Comparison of ENCODE assay signal across 8 mouse cellular contexts in genomic region chr3:110142314-110143205, GRCm38 (mm10). TPM values are rescaled to one million over a fixed set of nuclear protein-coding genes. Genes with fewer than 3 reads are reported as not detected.
DNase-seq lines count a peak whose midpoint lies in the region; ATAC-seq and TF ChIP-seq lines count a peak whose summit lies in the region.

No protein-coding gene starts in this region.

- peak; percentile 49 for DNase-seq in lung, embryonic 14.5 days
- no peak for DNase-seq in lung, postnatal 25 days (ENCODE audit: low spot score)
- DNase-seq in cerebellum, adult 18-20 months, result peak; percentile 36 to 59
- peak; percentile 42 for DNase-seq in forebrain, embryonic 14.5 days (ENCODE audit: low spot score)
- DNase-seq in liver, postnatal 0 days, result peak; percentile 14
- DNase-seq in right cerebral cortex, postnatal 36 days (ENCODE audit: low spot score in 2 of 2), result peak; percentile 12 to 24

- H3K36me3 ChIP-seq in lung, embryonic 14.5 days (ENCODE audit: insufficient read depth), result no peaks in the 10 kb centered on the region
- H3K36me3 ChIP-seq in forebrain, embryonic 14.5 days (ENCODE audit: control insufficient read depth, insufficient read depth, low read length), result no peaks in the 10 kb centered on the region
- H3K36me3 ChIP-seq in intestine, embryonic 15.5 days, result no peaks in the 10 kb centered on the region
- no peaks in the 10 kb centered on the region for H3K36me3 ChIP-seq in liver, postnatal 0 days (replicated peaks; ENCODE audit: insufficient read depth, low read length)

- peak overlapping the region; percentile 57 for H3K9ac ChIP-seq in lung, embryonic 14.5 days
- peak overlapping the region; percentile 74 for H3K9ac ChIP-seq in forebrain, embryonic 14.5 days (ENCODE audit: low read length)
- peak overlapping the region; percentile 56 for H3K9ac ChIP-seq in intestine, embryonic 15.5 days
- no peak overlapping the region for H3K9ac ChIP-seq in liver, postnatal 0 days (replicated peaks)

- TF ChIP-seq EP300 in liver, postnatal 0 days (IDR thresholded peaks at IDR 0.05; ENCODE audit: low read depth), result no peak

- H3K4me3 ChIP-seq in lung, embryonic 14.5 days (ENCODE audit: low read depth, low read length), result peak overlapping the region; percentile 54
- peak overlapping the region; percentile 67 for H3K4me3 ChIP-seq in forebrain, embryonic 14.5 days (ENCODE audit: low read depth, low read length)
- peak overlapping the region; percentile 62 for H3K4me3 ChIP-seq in intestine, embryonic 15.5 days (replicated peaks)
- peak overlapping the region; percentile 46 for H3K4me3 ChIP-seq in liver, postnatal 0 days (ENCODE audit: low read depth, low read length)

- peaks cover 13% of the 10 kb centered on the region for H3K27me3 ChIP-seq in lung, embryonic 14.5 days (ENCODE audit: insufficient read depth, low read length)
- H3K27me3 ChIP-seq in forebrain, embryonic 14.5 days (replicated peaks; ENCODE audit: control insufficient read depth, insufficient read depth, low read length), result no peaks in the 10 kb centered on the region; the same call in 1 of the 2 replicates
- H3K27me3 ChIP-seq in intestine, embryonic 15.5 days (replicated peaks), result peaks cover 20% of the 10 kb centered on the region
- peaks cover 42% of the 10 kb centered on the region for H3K27me3 ChIP-seq in liver, postnatal 0 days (ENCODE audit: insufficient read depth, low read length)

- under 1% methylated on average over 76 of the region's 77 CpGs for WGBS in lung, embryonic 14.5 days
- under 1% methylated on average over 63 of the region's 77 CpGs for WGBS in forebrain, embryonic 14.5 days
- WGBS in intestine, embryonic 15.5 days, result under 1% methylated on average over 75 of the region's 77 CpGs
- WGBS in liver, postnatal 0 days (ENCODE audit: insufficient replicate concordance), result 1% methylated on average over 49 of the region's 77 CpGs

- no peaks in the 10 kb centered on the region for H3K4me1 ChIP-seq in lung, embryonic 14.5 days (ENCODE audit: insufficient read depth)
- 0 out of 2 replicates have a peak, but pooled peaks cover 3% of the 10 kb centered on the region for H3K4me1 ChIP-seq in forebrain, embryonic 14.5 days (ENCODE audit: control insufficient read depth, insufficient read depth, low read length)
- H3K4me1 ChIP-seq in intestine, embryonic 15.5 days (replicated peaks), result no peaks in the 10 kb centered on the region
- H3K4me1 ChIP-seq in liver, postnatal 0 days (ENCODE audit: insufficient read depth), result peaks cover 8% of the 10 kb centered on the region

- no peaks in the 10 kb centered on the region for H3K9me3 ChIP-seq in lung, embryonic 14.5 days (ENCODE audit: low read depth, low read length)
- no peaks in the 10 kb centered on the region for H3K9me3 ChIP-seq in forebrain, embryonic 14.5 days (replicated peaks; ENCODE audit: control insufficient read depth, low read length)
- no peaks in the 10 kb centered on the region for H3K9me3 ChIP-seq in intestine, embryonic 15.5 days
- no peaks in the 10 kb centered on the region for H3K9me3 ChIP-seq in liver, postnatal 0 days (ENCODE audit: low read length)

- no peak overlapping the region for H3K27ac ChIP-seq in lung, embryonic 14.5 days (ENCODE audit: low read depth)
- H3K27ac ChIP-seq in forebrain, embryonic 14.5 days (ENCODE audit: low read depth, low read length), result peak overlapping the region; percentile 58
- no peak overlapping the region for H3K27ac ChIP-seq in intestine, embryonic 15.5 days
- H3K27ac ChIP-seq in liver, postnatal 0 days (ENCODE audit: low read depth), result no peak overlapping the region

- ATAC-seq in lung, embryonic 14.5 days (ENCODE audit: insufficient read depth), result peak; percentile 55
- peak; percentile 63 for ATAC-seq in forebrain, embryonic 14.5 days
- peak; percentile 77 for ATAC-seq in intestine, embryonic 15.5 days
- no peak; the same call in 1 of the 2 replicates for ATAC-seq in liver, postnatal 0 days
- ATAC-seq in megakaryocyte progenitor cell, adult 5-6 weeks (replicated peaks; ENCODE audit: poor library complexity), result no peak; the same call in 1 of the 2 replicates

- no peak for TF ChIP-seq CTCF in lung, embryonic 14.5 days (IDR thresholded peaks at IDR 0.05; ENCODE audit: low read depth)
- no peak for TF ChIP-seq CTCF in liver, postnatal 0 days (IDR thresholded peaks at IDR 0.05; ENCODE audit: low read depth)

- peak overlapping the region; percentile 99 for H3K4me2 ChIP-seq in lung, embryonic 14.5 days
- peak overlapping the region; percentile 99 for H3K4me2 ChIP-seq in forebrain, embryonic 14.5 days (ENCODE audit: low read length)
- peak overlapping the region; percentile 100 for H3K4me2 ChIP-seq in intestine, embryonic 15.5 days (replicated peaks)
- H3K4me2 ChIP-seq in liver, postnatal 0 days (ENCODE audit: low read depth, low read length), result peak overlapping the region; percentile 70

RNA-seq across cellular contexts. Expression of gene Ntng1, which starts 1.3 kb away (rescaled TPM):
- polyA plus RNA-seq in lung, embryonic 14.5 days (2014; fragmentation: Nextera tagmentation; extraction: Ambion mirVana), result 3.3 and 4.1 TPM in 2 replicates
- polyA plus RNA-seq in forebrain, embryonic 14.5 days (2014; fragmentation: Nextera tagmentation; extraction: Ambion mirVana), result 12.2 and 17.4 TPM in 2 replicates
- polyA plus RNA-seq in intestine, embryonic 15.5 days (2015; fragmentation: Nextera tagmentation; extraction: Ambion mirVana), result 1.4 and 2.2 TPM in 2 replicates
- not detected in 2 replicates for polyA plus RNA-seq in liver, postnatal 0 days (2015; fragmentation: Nextera tagmentation; extraction: Ambion mirVana)
- total RNA-seq in megakaryocyte progenitor cell, adult 5-6 weeks (2015), result not detected in 2 replicates
- not detected in 2 replicates for total RNA-seq in megakaryocyte progenitor cell, adult 5-6 weeks (2017)

Comparison
In these comparisons a context has a peak if more than half of its experiments do, and no peak if none do; other contexts are left out.
1. ATAC-seq: peak in lung, embryonic 14.5 days (single experiment), forebrain, embryonic 14.5 days (single experiment) and intestine, embryonic 15.5 days (single experiment); none in liver, postnatal 0 days (single experiment) and megakaryocyte progenitor cell, adult 5-6 weeks (single experiment).
2. Peak in every context shown above with its lines, with median percentiles within 50 percentile points of each other: H3K4me2 ChIP-seq and H3K4me3 ChIP-seq.